Comparison of ENCODE assay signal across 17 mouse cellular contexts in genomic region chr14:58687814-58688213, GRCm38 (mm10).
"Had no signal": no experiment of that assay in that cellular context is flagged by ENCODE, and none has a peak within 500 bp of the region (broad histone marks: within the 10 kb centered on the region; RNA-seq: fewer than 3 reads in every experiment).

No protein-coding gene starts in this region.

- H3K4me1 ChIP-seq: midbrain, embryonic 10.5 days; midbrain, embryonic 13.5 days; midbrain, embryonic 15.5 days; neural tube, embryonic 13.5 days; neural tube, embryonic 15.5 days had no signal

- H3K36me3 ChIP-seq: midbrain, embryonic 10.5 days; midbrain, embryonic 13.5 days; midbrain, embryonic 15.5 days; neural tube, embryonic 13.5 days; neural tube, embryonic 15.5 days had no signal

- H3K4me3 ChIP-seq: midbrain, embryonic 10.5 days; midbrain, embryonic 13.5 days; midbrain, embryonic 15.5 days; myocyte; neural tube, embryonic 13.5 days; neural tube, embryonic 15.5 days had no signal

- H3K4me2 ChIP-seq: lung, embryonic 14.5 days; midbrain, embryonic 13.5 days; midbrain, embryonic 15.5 days; neural tube, embryonic 13.5 days; neural tube, embryonic 15.5 days had no signal

- H3K9me3 ChIP-seq: midbrain, embryonic 10.5 days; midbrain, embryonic 13.5 days; midbrain, embryonic 15.5 days; neural tube, embryonic 13.5 days; neural tube, embryonic 15.5 days had no signal

- H3K27me3 ChIP-seq: midbrain, embryonic 13.5 days; midbrain, embryonic 15.5 days; neural tube, embryonic 13.5 days; neural tube, embryonic 15.5 days had no signal

- H3K9ac ChIP-seq: lung, embryonic 14.5 days; midbrain, embryonic 13.5 days; midbrain, embryonic 15.5 days; neural tube, embryonic 13.5 days; neural tube, embryonic 15.5 days had no signal

- ATAC-seq: midbrain, embryonic 13.5 days; midbrain, embryonic 15.5 days had no signal

- DNase-seq: lung, adult 18-20 months; lung, embryonic 14.5 days; lung, postnatal 10 days; lung, postnatal 4 days; right cerebral cortex, adult 18-20 months; right cerebral cortex, postnatal 25 days; right cerebral cortex, postnatal 4 days; spleen, adult 18-20 months; thymus, adult 18-20 months; thymus, postnatal 14 days; thymus, postnatal 36 days had no signal

- H3K27ac ChIP-seq: midbrain, embryonic 10.5 days; midbrain, embryonic 13.5 days; midbrain, embryonic 15.5 days; neural tube, embryonic 13.5 days; neural tube, embryonic 15.5 days had no signal
